Mouse (Mus musculus) intestine, postnatal 0 days (tissue): ENCODE measurements around the gene Lgals2. TPM values are rescaled to one million over a fixed set of nuclear protein-coding genes. Genes with fewer than 3 reads are reported as not detected.

Experiments
- ATAC-seq: fragments of 200-750 bp; cut with Nextera tagmentation; 2 replicates; pipeline ENCODE4 v1.8.0; 2017; ENCODE audit warnings: mild to moderate bottlenecking, moderate TSS enrichment, moderate library complexity
- H3K27ac ChIP-seq: fragments of 300-500 bp; sonication (generic); 2 replicates; pipeline ENCODE4 v1.5.1; 2014; ENCODE audit warnings: mild to moderate bottlenecking, low read depth, low read length, moderate library complexity
- H3K27me3 ChIP-seq: fragments of 300-500 bp; sonication (generic); replicated peaks from 2 replicates; pipeline ENCODE4 v1.6.1; 2014; ENCODE audit warnings: low read length, mixed read lengths; ENCODE audit not compliant: control insufficient read depth, insufficient read depth
- H3K36me3 ChIP-seq: fragments of 300-500 bp; sonication (generic); 2 replicates; pipeline ENCODE4 v1.6.1; 2014; ENCODE audit warnings: mild to moderate bottlenecking, moderate library complexity; ENCODE audit not compliant: control insufficient read depth, insufficient read depth
- H3K4me1 ChIP-seq: fragments of 300-500 bp; sonication (generic); replicated peaks from 2 replicates; pipeline ENCODE4 v1.6.1; 2014; ENCODE audit warnings: antibody characterized with exemption, low read length, mixed read lengths; ENCODE audit not compliant: control insufficient read depth, insufficient read depth
- H3K4me2 ChIP-seq: fragments of 300-500 bp; sonication (generic); replicated peaks from 2 replicates; pipeline ENCODE4 v1.6.1; 2014; ENCODE audit warnings: low read depth, mild to moderate bottlenecking, moderate library complexity
- H3K4me3 ChIP-seq: fragments of 300-500 bp; sonication (generic); 2 replicates; pipeline ENCODE4 v1.5.1; 2014; ENCODE audit warnings: low read depth, low read length
- H3K9ac ChIP-seq: fragments of 300-500 bp; sonication (generic); 2 replicates; pipeline ENCODE4 v1.6.1; 2014; ENCODE audit warnings: mild to moderate bottlenecking, low read depth, low read length
- H3K9me3 ChIP-seq: fragments of 300-500 bp; sonication (generic); 2 replicates; pipeline ENCODE4 v1.6.1; 2016; ENCODE audit warnings: mixed run types; ENCODE audit not compliant: control insufficient read depth
- CTCF ChIP-seq: sonication (generic); IDR thresholded peaks from 2 replicates; pipeline ENCODE4 v1.5.1; 2016; ENCODE audit warnings: low read depth, mild to moderate bottlenecking, control low read depth, antibody characterized with exemption, moderate library complexity
- WGBS: fragments of 180-500 bp; shearing (Covaris S2); extraction: QIAGEN DNeasy Blood & Tissue Kit; methylation state at CpG from one replicate; pipeline ENCODE4 v1.1.7; 2014; 5-methylcytosine and 5-hydroxymethylcytosine counted together
- polyA plus RNA-seq: library from polyadenylated mRNA; unstranded; fragments of >200 nt; fragmentation: Nextera tagmentation; extraction: Ambion mirVana; gene quantifications from 2 replicates; pipeline ENCODE4 v1.2.1, GENCODE M21; 2015

Gene Lgals2
- polyA plus RNA-seq, 1 experiment from 2014 or later, result 787 TPM

DNA sequence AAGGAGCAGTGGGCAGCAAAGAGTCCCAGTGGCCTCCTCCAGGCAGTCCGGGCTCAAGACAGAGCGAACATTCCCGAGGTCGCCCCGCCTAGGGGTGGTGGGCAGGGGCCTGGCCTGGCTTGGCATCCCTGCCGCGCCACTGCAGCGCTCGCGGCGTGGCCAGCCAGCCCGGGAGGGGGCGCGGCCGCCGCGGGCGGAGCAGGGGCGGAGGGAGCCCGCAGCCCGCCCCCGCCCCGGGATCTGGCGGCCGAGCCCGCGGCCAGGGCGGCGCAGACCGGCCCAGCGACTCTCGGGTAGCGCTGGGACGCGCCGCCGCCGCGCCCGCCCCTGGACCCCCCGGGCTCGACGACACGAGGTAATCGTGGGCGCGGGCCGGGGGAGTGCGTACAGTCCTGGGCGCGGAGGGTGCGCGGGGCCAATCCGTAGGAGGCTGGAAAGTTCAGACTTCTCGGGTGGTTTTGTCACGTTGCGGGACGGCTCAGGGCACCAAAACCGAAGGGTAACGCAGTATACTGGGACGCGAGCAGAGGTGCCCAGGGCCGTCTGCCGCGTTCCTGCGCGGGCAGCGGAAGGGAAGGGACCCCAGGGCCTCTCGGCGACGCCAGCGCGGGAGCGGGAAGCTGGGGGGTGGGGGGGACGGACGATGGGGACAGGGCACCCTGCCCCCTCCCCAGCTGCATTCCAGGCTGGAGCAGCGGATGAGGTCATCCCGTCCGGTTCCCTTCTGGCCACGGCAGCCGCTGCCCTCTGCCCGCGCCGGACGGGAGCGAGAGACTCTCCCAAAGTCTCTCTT is 12.8 kb downstream of the Lgals2 start, which contains the start of gene Cdc42ep1:
Gene Cdc42ep1, plus strand, starts transcription at position 254 of the 793 bp plus-strand sequence.
- peak; percentile 61 for ATAC-seq
- no peaks in the 10 kb centered on the region for H3K27me3 ChIP-seq

DNA sequence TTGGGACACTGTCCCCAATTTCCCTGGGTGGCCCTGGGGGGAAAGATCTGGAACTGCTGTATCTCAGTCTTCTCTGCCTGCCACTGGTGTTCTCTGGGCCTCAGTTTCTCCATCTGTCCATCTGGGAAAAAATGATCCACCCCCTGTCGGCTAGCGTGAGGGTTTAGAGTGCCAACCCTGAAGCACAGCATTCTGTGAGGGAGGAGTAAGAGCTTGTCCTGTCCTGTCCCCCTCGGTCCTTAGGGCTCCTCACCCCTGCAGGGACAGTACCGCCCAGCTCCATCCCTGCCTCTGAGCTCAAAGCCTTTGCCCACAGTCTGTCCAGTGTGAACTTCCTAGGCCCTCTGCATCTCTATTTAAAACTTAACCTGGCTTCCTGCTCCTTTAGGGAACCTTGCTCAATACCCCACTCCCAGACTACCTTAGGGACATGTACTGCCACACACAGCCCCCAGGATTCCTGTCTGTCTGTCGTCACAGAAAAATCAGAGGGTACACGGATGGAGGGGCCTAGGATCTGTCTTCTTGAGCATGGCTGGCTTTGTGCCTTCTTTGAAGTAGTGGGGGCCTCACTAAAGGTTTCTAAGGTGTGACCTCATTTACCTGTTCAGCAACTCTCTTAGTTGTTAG is 14.1 kb downstream of the Lgals2 start:
- 74% methylated on average over 6 of the region's 6 CpGs for WGBS
- Histone ChIP-seq H3K27me3 (no peaks in the 10 kb centered on the region), H3K9me3 (no peaks in the 10 kb centered on the region), H3K9ac (no peak overlapping the region), H3K27ac (no peak overlapping the region), H3K36me3 (no peaks in the 10 kb centered on the region), H3K4me3 (no peak overlapping the region), H3K4me1 (peaks cover 9% of the 10 kb centered on the region), H3K4me2 (no peak overlapping the region)
- no peak for TF ChIP-seq CTCF
- ATAC-seq, result no peak

More for the DNA sequence above, 12.8 kb downstream of the Lgals2 start, which contains the start of gene Cdc42ep1:
- Histone ChIP-seq H3K4me1 (peaks cover 9% of the 10 kb centered on the region), H3K36me3 (peaks cover 6% of the 10 kb centered on the region; the same call in 1 of the 2 replicates), H3K9ac (peak within 1 kb of the TSS; percentile 85), H3K4me2 (peak within 1 kb of the TSS; percentile 92), H3K4me3 (peak within 1 kb of the TSS; percentile 68), H3K27ac (peak within 1 kb of the TSS; percentile 91), H3K9me3 (no peaks in the 10 kb centered on the region)
- WGBS, result under 1% methylated on average over 62 of the region's 86 CpGs
- peak; percentile 37 for TF ChIP-seq CTCF

DNA sequence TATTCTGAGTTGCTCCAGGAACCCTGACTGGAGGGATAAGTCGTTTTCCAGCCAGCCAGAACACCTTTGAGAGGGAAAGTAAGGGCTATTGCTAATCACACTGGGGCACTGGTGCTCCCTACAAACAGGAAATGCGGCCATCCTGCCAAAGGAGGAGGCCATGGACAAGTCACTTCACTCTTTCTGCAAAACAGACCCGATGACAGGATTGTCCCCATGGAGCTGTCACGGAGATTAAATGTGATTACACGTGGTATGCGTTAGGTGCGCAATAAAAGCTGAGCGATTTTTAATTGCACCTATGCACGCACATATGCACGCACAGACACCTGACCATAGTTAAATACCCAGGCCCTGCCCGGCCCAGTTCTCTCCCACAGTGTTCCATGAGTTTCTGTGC is 14.6 kb downstream of the Lgals2 start:
- Histone ChIP-seq H3K4me2 (no peak overlapping the region), H3K27ac (0 out of 2 replicates have a peak overlapping the region, but pooled peaks have one; percentile 35), H3K27me3 (no peaks in the 10 kb centered on the region), H3K9ac (no peak overlapping the region), H3K9me3 (no peaks in the 10 kb centered on the region), H3K4me3 (no peak overlapping the region), H3K36me3 (no peaks in the 10 kb centered on the region), H3K4me1 (peaks cover 6% of the 10 kb centered on the region)
- no peak for ATAC-seq
- TF ChIP-seq CTCF, result no peak
- 61% methylated on average over 11 of the region's 11 CpGs for WGBS

DNA sequence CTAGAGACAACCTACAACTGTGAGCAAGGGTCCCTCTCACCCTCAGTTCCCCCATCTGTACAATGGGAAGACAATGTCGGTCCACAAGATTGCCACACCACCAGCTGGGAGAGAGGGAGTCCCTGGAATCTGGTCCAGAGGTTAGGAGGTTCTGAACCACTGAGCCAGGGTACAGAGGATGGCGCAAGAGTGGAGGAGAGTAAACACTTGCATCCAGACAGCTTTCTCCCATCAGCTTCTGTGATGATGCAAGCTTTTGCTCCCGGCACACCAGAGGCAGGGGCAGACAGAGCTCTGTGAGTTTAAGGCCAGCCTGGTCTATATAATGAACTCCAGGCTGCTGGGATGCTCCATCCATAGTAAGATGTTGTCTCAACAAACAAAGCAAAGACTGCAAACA is 15.1 kb downstream of the Lgals2 start:
- Histone ChIP-seq H3K4me1 (peaks cover 2% of the 10 kb centered on the region), H3K4me3 (no peak overlapping the region), H3K27me3 (no peaks in the 10 kb centered on the region), H3K9me3 (no peaks in the 10 kb centered on the region), H3K27ac (peak overlapping the region; percentile 35; the same call in 1 of the 2 replicates), H3K9ac (no peak overlapping the region), H3K36me3 (no peaks in the 10 kb centered on the region), H3K4me2 (no peak overlapping the region)
- 46% methylated on average over 3 of the region's 3 CpGs for WGBS
- ATAC-seq, result no peak
- TF ChIP-seq CTCF, result no peak

DNA sequence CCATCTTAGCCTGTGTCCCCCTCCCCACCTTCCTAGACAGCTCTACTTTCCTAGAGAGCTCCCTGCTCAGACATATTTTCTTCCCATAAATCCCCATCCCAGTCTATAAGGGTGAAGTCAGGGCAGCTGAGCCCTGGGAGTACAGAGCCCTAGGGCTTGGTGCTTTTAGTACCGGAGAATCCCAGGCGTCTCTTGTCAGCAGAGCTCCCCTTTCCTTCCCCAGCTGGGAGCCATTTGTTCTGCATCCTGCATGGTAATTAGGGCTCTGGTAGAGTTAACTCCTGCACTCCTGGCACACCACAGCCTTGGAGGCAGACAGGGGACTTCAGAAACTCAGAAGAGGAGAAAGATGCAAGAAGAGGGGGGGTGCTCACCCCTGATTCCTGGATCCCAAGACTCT is 15.6 kb downstream of the Lgals2 start:
- Histone ChIP-seq H3K36me3 (no peaks in the 10 kb centered on the region), H3K4me2 (no peak overlapping the region), H3K9ac (no peak overlapping the region), H3K4me1 (peaks cover 2% of the 10 kb centered on the region), H3K9me3 (no peaks in the 10 kb centered on the region), H3K4me3 (no peak overlapping the region), H3K27ac (no peak overlapping the region), H3K27me3 (no peaks in the 10 kb centered on the region)
- no peak for ATAC-seq
- TF ChIP-seq CTCF, result no peak
- WGBS, result 39% methylated on average over 2 of the region's 2 CpGs

DNA sequence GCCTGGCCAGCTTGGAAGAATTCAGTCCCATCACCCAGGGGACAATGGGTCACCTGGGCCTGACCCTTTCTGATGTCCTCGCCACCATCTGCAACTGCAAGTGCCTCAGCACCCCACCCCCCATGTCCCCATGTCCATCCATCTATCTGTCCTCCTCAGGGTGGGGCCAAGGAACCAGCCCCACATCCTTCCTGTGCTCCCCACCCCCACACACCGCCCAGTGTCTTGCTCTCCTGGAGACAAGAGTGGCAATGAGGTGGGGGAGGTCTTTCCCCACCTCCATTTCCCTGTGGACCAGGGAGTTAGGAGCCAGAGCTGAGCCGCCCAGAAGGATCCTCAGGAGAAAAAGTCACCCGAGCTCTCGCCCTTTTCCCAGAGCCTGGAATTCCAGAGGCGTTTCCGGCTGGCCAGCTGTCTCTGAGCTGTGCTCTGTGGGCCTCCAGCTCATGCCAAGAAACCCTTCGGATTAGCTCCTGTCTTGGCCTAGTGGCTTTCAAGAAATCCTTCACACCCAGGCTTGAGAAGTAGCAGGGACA is 19.2 kb downstream of the Lgals2 start:
- no peaks in the 10 kb centered on the region; the same call in 1 of the 2 replicates for H3K4me1 ChIP-seq
- no peaks in the 10 kb centered on the region for H3K9me3 ChIP-seq
- H3K36me3 ChIP-seq, result no peaks in the 10 kb centered on the region
- H3K27me3 ChIP-seq, result no peaks in the 10 kb centered on the region
- peak overlapping the region; percentile 66 for H3K27ac ChIP-seq
- ATAC-seq, result no peak
- no peak overlapping the region for H3K4me2 ChIP-seq
- 62% methylated on average over 8 of the region's 8 CpGs for WGBS
- H3K9ac ChIP-seq, result no peak overlapping the region
- H3K4me3 ChIP-seq, result no peak overlapping the region
- TF ChIP-seq CTCF, result no peak
